Mouse (Mus musculus) neural tube, embryonic 13.5 days (tissue): ENCODE measurements around the gene Col6a5. TPM values are rescaled to one million over a fixed set of nuclear protein-coding genes. Genes with fewer than 3 reads are reported as not detected.
"Not testable (repeated sequence)": the region's sequence is repeated elsewhere in the genome, so short reads cannot be mapped to it uniquely, and the experiment has no call there.

Experiments used
- ATAC-seq: fragments of 200-750 bp; cut with Nextera tagmentation; 2 replicates; pipeline ENCODE4 v1.8.0; 2017; ENCODE audit warnings: low read depth, mild to moderate bottlenecking, moderate TSS enrichment, moderate library complexity
- H3K27ac ChIP-seq: fragments of 300-500 bp; sonication (generic); replicated peaks from 2 replicates; pipeline ENCODE4 v1.5.1; 2015; ENCODE audit warnings: moderate library complexity, mild to moderate bottlenecking, inconsistent platforms
- H3K27me3 ChIP-seq: fragments of 300-500 bp; sonication (generic); 2 replicates; pipeline ENCODE4 v1.6.1; 2015; ENCODE audit warnings: mild to moderate bottlenecking, inconsistent platforms
- H3K36me3 ChIP-seq: fragments of 300-500 bp; sonication (generic); 2 replicates; pipeline ENCODE4 v1.6.1; 2015; ENCODE audit warnings: mild to moderate bottlenecking, inconsistent platforms
- H3K4me1 ChIP-seq: fragments of 300-500 bp; sonication (generic); replicated peaks from 2 replicates; pipeline ENCODE4 v1.6.1; 2015; ENCODE audit warnings: inconsistent platforms
- H3K4me2 ChIP-seq: fragments of 300-500 bp; sonication (generic); 2 replicates; pipeline ENCODE4 v1.6.1; 2015; ENCODE audit warnings: inconsistent platforms, mild to moderate bottlenecking, moderate library complexity
- H3K4me3 ChIP-seq: fragments of 300-500 bp; sonication (generic); 2 replicates; pipeline ENCODE4 v1.5.1; 2015; ENCODE audit warnings: mild to moderate bottlenecking, inconsistent platforms
- H3K9ac ChIP-seq: fragments of 300-500 bp; sonication (generic); 2 replicates; pipeline ENCODE4 v1.6.1; 2015; ENCODE audit warnings: moderate library complexity, mild to moderate bottlenecking, inconsistent platforms
- H3K9me3 ChIP-seq: fragments of 300-500 bp; sonication (generic); 2 replicates; pipeline ENCODE4 v1.6.1; 2016; ENCODE audit warnings: inconsistent platforms
- WGBS: fragments of 180-500 bp; shearing (Covaris S2); methylation state at CpG from one replicate; pipeline ENCODE4 v1.1.7; 2015; 5-methylcytosine and 5-hydroxymethylcytosine counted together
- polyA plus RNA-seq: library from polyadenylated mRNA; unstranded; fragments of >200 nt; fragmentation: Nextera tagmentation; extraction: Ambion mirVana; gene quantifications from 2 replicates; pipeline ENCODE4 v1.2.1, GENCODE M21; 2015

The Col6a5 gene
- polyA plus RNA-seq, 1 experiment from 2014 or later: 0.03 TPM

DNA sequence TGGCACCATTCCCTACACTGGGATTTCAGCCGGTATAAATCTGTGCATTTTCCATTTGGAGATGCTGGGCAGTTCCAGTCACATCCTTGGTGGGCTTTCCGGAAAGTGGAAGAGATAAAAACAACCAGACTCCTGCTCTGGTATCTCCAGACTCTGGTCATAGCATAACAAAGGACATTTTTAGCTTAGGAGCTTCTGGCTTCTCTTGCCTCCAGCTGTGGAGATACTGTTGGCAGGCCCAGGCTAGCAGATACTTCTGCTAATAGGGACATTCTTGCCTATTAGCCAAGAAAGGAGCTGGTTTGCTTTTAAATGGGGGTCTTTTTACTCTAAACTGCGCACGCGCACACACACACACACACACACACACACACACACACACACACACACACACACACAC is 113.2 kb downstream of the Col6a5 start:
- Histone ChIP-seq H3K9me3 (peaks cover 5% of the 10 kb centered on the region; the same call in 1 of the 2 replicates), H3K4me1 (peaks cover 4% of the 10 kb centered on the region; the same call in 1 of the 2 replicates), H3K27me3 (no peaks in the 10 kb centered on the region), H3K36me3 (no peaks in the 10 kb centered on the region), H3K4me3 (no peak overlapping the region), H3K9ac (no peak overlapping the region), H3K4me2 (no peak overlapping the region), H3K27ac (no peak overlapping the region)
- ATAC-seq: no peak
- 95% methylated on average over 5 of the region's 5 CpGs for WGBS

DNA sequence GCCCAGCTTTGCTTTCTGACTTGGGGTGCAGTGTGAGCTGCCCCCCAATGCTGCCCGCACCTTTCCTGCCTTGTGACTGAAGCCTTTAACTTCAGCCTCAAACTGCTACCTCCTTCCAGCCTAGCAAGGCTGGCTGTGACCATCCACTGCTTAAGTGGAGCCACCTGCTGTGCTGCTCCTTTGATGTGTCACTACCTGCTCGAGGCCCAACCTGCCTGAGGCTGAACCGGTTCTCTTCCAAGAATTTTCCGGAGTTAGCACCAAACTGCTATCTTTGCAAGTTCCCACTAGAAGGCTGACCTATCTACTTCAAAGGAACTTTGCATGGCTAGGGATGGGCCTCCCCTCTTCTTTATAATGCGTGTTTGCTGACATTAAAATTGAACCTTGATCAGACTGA is 119.1 kb downstream of the Col6a5 start:
- not testable (repeated sequence) for ATAC-seq, H3K9me3 ChIP-seq, H3K4me2 ChIP-seq, H3K27me3 ChIP-seq, H3K27ac ChIP-seq, H3K4me3 ChIP-seq, H3K4me1 ChIP-seq, H3K36me3 ChIP-seq, H3K9ac ChIP-seq
- WGBS: 67% methylated on average over 5 of the region's 5 CpGs

DNA sequence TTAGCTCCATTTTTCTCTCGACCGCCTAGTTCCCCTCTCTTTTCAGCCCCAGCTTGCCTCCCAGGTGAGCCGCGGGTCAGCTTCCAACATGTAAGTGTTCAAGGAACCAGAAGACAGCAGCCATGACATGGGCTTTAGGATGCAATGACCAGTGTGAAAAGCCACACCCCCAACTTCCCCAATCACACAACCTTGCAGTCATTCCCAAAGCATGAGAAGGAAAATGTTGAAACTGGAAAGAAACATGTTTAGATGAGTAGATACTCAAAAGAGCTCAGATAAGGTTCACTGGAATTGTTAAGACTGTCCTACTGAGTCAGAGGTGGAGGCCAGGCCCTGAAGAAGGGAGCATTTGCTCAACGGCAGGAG is 121.3 kb downstream of the Col6a5 start:
- Histone ChIP-seq H3K27ac (no peak overlapping the region), H3K27me3 (no peaks in the 10 kb centered on the region), H3K9ac (no peak overlapping the region), H3K9me3 (no peaks in the 10 kb centered on the region), H3K4me2 (no peak overlapping the region), H3K4me3 (no peak overlapping the region), H3K4me1 (0 out of 2 replicates have a peak, but pooled peaks cover 6% of the 10 kb centered on the region), H3K36me3 (no peaks in the 10 kb centered on the region)
- 92% methylated on average over 5 of the region's 5 CpGs for WGBS
- no peak for ATAC-seq

DNA sequence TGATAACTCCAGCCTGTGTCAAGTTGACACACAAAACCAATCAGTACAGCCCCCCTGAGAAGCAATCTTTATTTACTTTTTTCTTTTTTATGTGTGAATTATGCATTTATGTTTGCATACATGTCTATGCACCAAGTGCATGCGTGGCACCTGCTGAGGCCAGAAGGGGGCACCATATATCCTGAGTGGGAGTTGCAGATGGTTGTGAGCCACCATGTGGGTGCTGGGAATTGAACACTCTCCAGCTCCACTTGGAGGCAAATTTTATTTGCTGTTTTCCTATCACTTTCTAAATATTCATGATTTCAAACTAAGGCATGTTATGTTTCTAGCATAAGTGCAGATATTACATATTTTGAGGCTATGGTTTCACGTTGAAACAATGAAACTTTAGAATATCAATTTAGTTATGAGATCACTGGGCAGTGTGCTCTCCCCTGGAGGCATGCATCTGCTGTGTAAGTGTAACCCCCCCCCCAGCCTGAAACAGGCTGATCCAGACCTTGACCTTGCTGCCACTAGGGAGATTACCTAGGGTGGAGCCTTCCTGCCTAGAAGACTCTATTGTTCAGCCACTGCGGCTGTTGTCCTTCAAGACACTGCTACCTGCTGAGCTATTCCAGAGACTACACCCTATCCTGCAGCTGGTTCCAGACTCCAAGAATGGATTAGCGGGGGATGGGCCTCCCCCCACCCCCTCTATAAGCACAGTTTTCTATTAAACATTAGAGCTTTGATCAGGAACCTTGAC is 121.9 kb downstream of the Col6a5 start:
- 79% methylated on average over 4 of the region's 4 CpGs for WGBS
- no peak for ATAC-seq
- H3K27ac ChIP-seq: no peak overlapping the region
- H3K9ac ChIP-seq: no peak overlapping the region
- H3K27me3 ChIP-seq: no peaks in the 10 kb centered on the region; the same call in 1 of the 2 replicates
- no peaks in the 10 kb centered on the region for H3K36me3 ChIP-seq
- 0 out of 2 replicates have a peak, but pooled peaks cover 6% of the 10 kb centered on the region for H3K4me1 ChIP-seq
- H3K9me3 ChIP-seq: no peaks in the 10 kb centered on the region
- no peak overlapping the region for H3K4me3 ChIP-seq
- H3K4me2 ChIP-seq: no peak overlapping the region

DNA sequence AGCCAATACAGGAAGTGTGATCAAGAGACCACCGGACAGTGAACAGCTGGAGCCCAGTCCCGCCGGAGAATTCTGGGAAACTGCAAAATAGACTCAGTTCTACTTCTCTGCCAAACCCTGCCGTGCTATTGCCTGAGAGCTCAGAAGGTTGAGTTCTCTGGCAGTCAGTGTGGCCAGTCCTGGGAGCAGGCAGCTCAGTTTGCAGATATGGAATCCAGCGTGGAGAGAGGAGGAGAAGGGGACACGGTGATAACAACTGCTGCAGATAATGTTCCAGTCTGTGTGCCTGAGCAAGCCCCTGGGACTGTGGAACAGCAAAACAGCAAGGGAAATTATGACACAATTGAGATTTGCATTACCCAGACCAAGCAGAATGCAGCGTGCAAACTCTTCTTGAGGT is 124.9 kb downstream of the Col6a5 start:
- WGBS: 66% methylated on average over 7 of the region's 7 CpGs
- H3K27me3 ChIP-seq: no peaks in the 10 kb centered on the region; the same call in 1 of the 2 replicates
- no peak overlapping the region for H3K4me2 ChIP-seq
- H3K4me3 ChIP-seq: no peak overlapping the region
- no peaks in the 10 kb centered on the region for H3K9me3 ChIP-seq
- no peak overlapping the region for H3K27ac ChIP-seq
- H3K36me3 ChIP-seq: no peaks in the 10 kb centered on the region
- 0 out of 2 replicates have a peak, but pooled peaks cover 6% of the 10 kb centered on the region for H3K4me1 ChIP-seq
- no peak overlapping the region for H3K9ac ChIP-seq
- ATAC-seq: no peak

DNA sequence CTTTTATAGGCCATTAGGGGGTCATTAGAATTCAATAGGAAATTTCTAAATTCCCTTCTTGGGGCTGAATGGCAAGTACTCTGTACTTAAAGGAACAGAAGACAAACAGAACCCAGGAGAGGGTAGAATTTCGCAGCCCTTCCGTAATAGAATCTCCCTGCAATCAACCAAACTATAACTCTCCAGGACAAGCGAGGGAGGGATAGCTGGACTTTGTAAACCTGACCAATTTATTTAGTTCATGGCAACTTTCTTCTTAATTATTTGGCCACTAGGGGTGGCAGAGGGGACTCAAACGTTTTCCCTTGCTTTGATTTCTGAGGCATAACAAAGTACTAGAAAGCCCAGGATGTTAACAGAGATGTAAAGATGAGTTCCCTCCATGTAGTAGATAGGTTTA is 125.6 kb downstream of the Col6a5 start:
- 35% methylated on average over 4 of the region's 4 CpGs for WGBS
- Histone ChIP-seq H3K9ac (no peak overlapping the region), H3K27me3 (no peaks in the 10 kb centered on the region; the same call in 1 of the 2 replicates), H3K9me3 (no peaks in the 10 kb centered on the region), H3K4me1 (0 out of 2 replicates have a peak, but pooled peaks cover 6% of the 10 kb centered on the region), H3K4me2 (no peak overlapping the region), H3K36me3 (no peaks in the 10 kb centered on the region), H3K27ac (no peak overlapping the region), H3K4me3 (no peak overlapping the region)
- no peak for ATAC-seq

DNA sequence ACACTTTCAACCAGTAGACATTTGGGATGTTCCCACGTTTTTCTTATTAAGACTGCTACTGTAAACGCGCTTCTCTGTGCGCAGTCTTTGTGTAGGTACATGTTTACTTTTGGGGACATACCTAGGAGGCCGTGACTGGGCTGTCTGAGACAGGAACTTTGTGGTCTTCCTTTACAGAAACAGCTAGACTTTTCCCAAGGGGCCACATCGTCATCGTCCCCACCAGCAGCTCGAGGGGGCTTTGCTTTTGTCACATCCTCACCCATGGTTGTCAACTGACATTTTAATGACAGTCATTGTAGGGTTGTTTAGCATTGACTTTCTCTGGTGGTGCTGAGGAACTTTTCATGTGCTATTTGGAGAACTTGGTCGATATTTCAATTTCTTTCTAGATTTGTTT is 129.2 kb downstream of the Col6a5 start:
- Histone ChIP-seq H3K9ac (no peak overlapping the region), H3K4me3 (no peak overlapping the region), H3K4me1 (peaks cover 11% of the 10 kb centered on the region; the same call in 1 of the 2 replicates), H3K27me3 (peaks cover 15% of the 10 kb centered on the region; the same call in 1 of the 2 replicates), H3K9me3 (no peaks in the 10 kb centered on the region), H3K36me3 (no peaks in the 10 kb centered on the region), H3K4me2 (no peak overlapping the region), H3K27ac (no peak overlapping the region)
- whole genome bisulfite sequencing: 85% methylated on average over 9 of the region's 9 CpGs
- no peak for ATAC-seq

DNA sequence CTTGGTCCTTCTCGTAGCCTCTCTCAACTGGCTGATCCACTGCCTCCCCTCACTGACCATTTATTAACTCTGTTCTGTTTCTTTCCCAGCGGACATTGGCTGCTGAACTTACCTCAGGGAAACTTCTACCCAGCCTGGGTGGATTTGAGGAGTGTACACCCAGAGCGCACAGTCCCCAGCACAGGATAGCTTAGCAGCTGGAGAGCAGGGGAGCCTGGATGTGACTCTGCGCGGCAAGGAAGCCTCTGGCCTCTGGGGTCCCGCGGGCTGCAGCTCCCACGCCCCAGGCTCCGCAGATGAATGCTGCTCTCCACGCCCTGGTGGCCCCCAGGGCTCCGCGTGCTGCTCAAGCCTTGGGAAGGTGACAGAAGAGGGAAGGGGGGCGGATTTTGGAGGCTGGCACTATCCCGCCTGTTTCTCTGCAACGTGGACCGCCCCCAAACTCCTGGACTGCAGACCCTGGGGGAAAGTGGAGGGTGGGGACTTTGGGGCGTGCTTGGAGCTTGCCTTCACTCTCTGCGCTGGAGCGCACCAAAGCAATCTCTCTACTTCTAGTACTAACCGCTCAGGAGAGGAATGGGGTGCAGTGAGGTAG is 132.6 kb downstream of the Col6a5 start, which contains the start of gene Col6a6:
TSS of gene Col6a6 (minus strand) at position 370 of the 595 bp plus-strand sequence.
- H3K4me2 ChIP-seq: peak within 1 kb of the TSS; percentile 40
- no peak within 1 kb of the TSS for H3K4me3 ChIP-seq
- H3K9me3 ChIP-seq: no peaks in the 10 kb centered on the region
- peaks cover 17% of the 10 kb centered on the region; the same call in 1 of the 2 replicates for H3K27me3 ChIP-seq
- peaks cover 5% of the 10 kb centered on the region; the same call in 1 of the 2 replicates for H3K4me1 ChIP-seq
- ATAC-seq: no peak
- 22% methylated on average over 20 of the region's 20 CpGs for WGBS
- no peaks in the 10 kb centered on the region for H3K36me3 ChIP-seq
- H3K27ac ChIP-seq: no peak within 1 kb of the TSS
- no peak within 1 kb of the TSS for H3K9ac ChIP-seq

DNA sequence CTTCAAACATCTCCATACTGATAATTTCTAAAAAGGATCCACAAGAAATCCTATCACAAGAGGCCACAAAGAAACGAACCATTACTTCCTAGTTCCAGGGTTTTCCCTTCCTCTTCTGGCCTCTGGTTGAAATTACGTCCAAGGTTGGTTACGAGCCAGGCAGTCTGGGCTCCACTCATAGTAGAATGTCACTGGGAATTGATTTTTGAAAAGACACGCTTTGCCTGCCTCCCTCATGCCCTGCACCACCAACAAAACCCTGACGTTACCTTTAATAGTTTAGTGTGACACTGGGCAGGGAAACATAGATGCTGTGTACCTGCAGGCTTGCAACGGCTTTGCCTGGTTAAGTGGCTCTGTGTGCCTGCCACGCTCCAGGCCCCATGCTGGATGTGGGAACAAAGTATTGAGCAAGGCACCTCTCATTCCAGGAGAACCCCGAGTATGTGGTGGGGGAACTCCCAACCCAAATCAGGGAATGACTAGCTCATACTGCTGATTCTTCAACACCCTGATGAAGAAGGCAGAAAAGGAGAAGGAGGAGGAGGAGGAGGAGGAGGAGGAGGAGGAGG is 133.3 kb downstream of the Col6a5 start:
- ATAC-seq: no peak
- Histone ChIP-seq H3K4me1 (peaks cover 5% of the 10 kb centered on the region; the same call in 1 of the 2 replicates), H3K9me3 (no peaks in the 10 kb centered on the region), H3K36me3 (no peaks in the 10 kb centered on the region), H3K4me2 (no peak overlapping the region), H3K9ac (no peak overlapping the region), H3K27me3 (peaks cover 17% of the 10 kb centered on the region; the same call in 1 of the 2 replicates), H3K4me3 (no peak overlapping the region), H3K27ac (no peak overlapping the region)
- 74% methylated on average over 8 of the region's 8 CpGs for WGBS

DNA sequence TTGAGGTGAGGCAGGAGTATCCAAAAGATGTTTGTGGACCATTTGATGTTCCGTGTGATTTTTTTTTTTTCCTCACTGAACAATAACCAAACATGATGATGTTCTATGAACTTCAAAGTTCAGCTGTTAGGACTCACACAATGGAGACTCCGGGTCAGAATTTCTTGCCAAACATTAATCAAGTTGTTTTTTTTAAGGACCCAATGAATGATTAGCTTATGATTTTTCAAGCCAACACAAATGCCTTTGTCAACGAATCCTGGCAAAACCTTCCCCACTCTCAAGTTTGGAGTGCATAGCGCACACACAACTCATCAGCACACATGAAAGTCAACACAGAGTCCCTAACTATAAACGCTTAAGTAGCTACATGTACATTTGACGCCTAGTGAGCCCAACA is 139.7 kb downstream of the Col6a5 start:
- H3K4me1 ChIP-seq: no peaks in the 10 kb centered on the region

DNA sequence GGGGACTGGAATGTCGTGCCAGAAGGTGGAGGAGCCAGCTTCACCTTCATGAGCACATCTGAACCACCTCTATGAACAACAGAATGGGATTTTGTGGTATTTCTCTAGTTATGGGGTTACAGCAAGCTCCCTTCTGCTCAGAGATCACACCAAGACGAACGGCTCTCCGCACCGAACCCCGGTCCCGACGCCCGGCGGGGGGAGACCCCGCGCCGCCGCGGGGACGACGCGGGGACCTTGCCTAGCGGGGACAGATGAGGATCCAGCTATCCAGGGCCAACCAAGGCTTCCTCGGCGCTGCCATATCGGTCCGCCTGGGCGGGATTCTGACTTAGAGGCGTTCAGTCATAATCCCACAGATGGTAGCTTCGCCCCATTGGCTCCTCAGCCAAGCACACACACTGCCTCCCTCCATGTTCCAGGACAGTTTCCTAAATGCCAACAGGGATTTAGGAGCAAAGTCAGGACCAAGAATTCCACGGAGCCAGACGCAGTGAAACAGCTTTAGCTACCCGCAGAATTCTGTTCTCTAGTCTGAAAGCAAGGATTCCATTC is 141.2 kb downstream of the Col6a5 start:
- Histone ChIP-seq H3K36me3 (no peaks in the 10 kb centered on the region), H3K9ac (no peak overlapping the region), H3K4me1 (no peaks in the 10 kb centered on the region), H3K9me3 (no peaks in the 10 kb centered on the region), H3K27ac (no peak overlapping the region), H3K4me2 (no peak overlapping the region), H3K27me3 (no peaks in the 10 kb centered on the region), H3K4me3 (no peak overlapping the region)
- ATAC-seq: no peak
- 77% methylated on average over 29 of the region's 29 CpGs for WGBS

More for the DNA sequence above, 139.7 kb downstream of the Col6a5 start:
- WGBS: 89% methylated on average over 6 of the region's 6 CpGs
- Histone ChIP-seq H3K27me3 (no peaks in the 10 kb centered on the region), H3K4me2 (no peak overlapping the region), H3K9ac (no peak overlapping the region), H3K4me3 (no peak overlapping the region), H3K27ac (no peak overlapping the region), H3K36me3 (no peaks in the 10 kb centered on the region), H3K9me3 (no peaks in the 10 kb centered on the region)
- ATAC-seq: no peak

DNA sequence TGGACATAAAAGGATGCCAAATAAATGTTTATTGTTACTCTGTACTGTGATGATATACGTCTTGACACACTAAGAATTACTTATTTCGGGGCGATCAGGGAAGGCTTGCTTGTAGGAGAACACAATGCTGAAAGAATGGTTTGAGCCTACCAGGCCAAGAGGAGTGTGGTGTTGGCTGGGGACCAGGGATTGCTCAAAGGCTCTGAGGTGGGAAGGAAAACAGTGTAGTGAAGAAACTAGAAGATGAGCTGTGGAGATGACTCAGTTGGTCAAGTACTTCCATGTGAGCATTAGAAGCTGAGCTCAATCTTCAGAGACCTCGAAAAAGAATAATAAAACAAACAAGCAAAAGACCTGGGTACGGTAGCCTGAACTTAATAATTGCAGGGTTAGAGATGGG is 146.0 kb downstream of the Col6a5 start:
- WGBS: 85% methylated on average over 5 of the region's 5 CpGs
- Histone ChIP-seq H3K27ac (no peak overlapping the region), H3K9me3 (no peaks in the 10 kb centered on the region), H3K36me3 (no peaks in the 10 kb centered on the region), H3K4me1 (peaks cover 5% of the 10 kb centered on the region; the same call in 1 of the 2 replicates), H3K27me3 (no peaks in the 10 kb centered on the region), H3K4me2 (no peak overlapping the region), H3K4me3 (no peak overlapping the region), H3K9ac (no peak overlapping the region)
- ATAC-seq: no peak
